Mouse (Mus musculus): ENCODE data around the gene Col20a1.

Col20a1 gene

GRCm38 (mm10) chr2:180995457-180995856, 9.1 kb downstream of the Col20a1 start:
- no peak for DNase-seq

GRCm38 (mm10) chr2:180996436-180996835, 10.1 kb downstream of the Col20a1 start:
- peak; percentile 76 for DNase-seq

DNA sequence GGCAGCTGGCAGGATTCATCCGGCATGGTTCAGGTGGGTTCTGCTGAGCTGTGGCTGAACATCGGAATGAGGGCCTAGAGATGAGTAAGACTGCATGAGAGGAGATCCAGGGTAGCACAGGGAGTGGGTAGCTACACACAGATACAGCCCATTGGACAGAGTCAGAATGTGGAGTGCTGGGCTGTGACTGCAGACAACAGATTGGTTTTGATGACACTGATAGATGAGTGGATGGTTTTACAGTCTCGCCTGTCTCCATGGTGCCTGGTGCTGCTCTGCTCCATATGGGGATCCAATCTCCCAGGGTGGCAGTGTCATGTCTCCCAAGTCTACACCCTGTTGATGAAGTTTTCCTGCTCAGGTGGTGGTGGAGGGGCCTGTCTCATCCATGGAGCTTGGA, 10.6 kb downstream of the Col20a1 start:
- DNase-seq = no peak

GRCm38 (mm10) chr2:181007054-181007453, 20.7 kb downstream of the Col20a1 start:
- no peak for DNase-seq

- DNase-seq = no peak
Measured at GRCm38 (mm10) chr2:181008339-181008738, 22.0 kb downstream of the Col20a1 start.

GRCm38 (mm10) chr2:181031406-181031934, 45.1 kb downstream of the Col20a1 start:
- no peak for DNase-seq

- peak; percentile 80 for DNase-seq
Measured at GRCm38 (mm10) chr2:181032407-181032806, 46.1 kb downstream of the Col20a1 start.

DNA sequence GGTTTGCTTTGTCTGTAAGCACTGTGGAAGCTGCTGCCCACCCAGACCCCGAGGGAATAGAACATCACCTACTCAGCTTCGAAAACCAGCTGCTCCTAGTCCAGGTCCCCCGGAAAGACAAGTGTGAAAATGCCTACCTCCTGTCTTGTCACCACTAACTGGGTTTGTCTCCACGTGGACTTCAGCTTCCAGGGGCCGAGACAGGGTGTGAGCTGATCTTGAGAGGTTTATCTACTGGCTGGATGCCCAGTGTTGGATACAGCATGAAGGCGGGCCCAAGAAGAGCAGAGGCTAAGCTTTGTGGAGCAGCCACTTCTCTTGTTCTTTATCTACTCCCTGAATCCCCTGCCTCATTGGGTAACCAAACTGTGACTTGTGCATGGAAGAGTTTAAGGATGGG, 47.0 kb downstream of the Col20a1 start:
- peak; percentile 73 for DNase-seq

GRCm38 (mm10) chr2:181035186-181035585, 48.9 kb downstream of the Col20a1 start:
- no peak for DNase-seq

GRCm38 (mm10) chr2:181036561-181036960, 50.2 kb downstream of the Col20a1 start:
- DNase-seq = no peak

DNA sequence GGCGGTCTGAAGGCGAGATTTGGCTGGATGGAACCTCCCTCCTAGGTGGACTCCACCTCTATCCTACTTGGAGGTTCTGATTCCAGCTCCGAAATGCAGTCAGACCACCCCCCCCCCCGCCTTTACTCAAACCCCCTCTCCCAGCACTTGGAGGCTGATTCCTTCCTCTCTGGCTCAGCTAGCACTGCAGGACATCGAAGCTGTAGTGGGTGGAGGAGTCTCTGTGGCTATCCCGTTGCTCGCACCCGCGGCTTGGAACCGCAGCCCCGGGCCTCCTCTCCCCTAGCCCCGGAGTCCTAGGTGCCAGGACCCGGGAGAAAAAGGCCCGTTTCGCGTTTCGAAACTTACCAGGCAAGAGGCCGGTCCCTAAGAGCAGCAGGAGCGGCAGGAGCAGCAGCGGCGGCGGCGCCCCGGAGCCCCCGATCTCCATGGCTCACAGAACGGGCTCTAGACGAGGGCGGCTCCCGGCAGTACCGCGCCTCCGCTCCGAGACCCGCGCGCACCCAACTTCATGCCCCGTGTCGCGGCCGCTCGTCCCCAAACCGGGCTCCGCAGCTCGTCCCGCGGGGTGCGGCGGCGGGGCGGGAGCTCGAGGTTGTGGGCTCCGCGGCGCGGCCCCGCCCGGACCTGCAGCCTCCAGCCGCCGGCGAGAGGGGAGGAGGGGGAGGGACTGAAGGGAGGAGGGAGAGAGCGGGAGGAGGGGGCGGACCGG, 52.5 kb downstream of the Col20a1 start:
- DNase-seq = peak; percentile 79

DNA sequence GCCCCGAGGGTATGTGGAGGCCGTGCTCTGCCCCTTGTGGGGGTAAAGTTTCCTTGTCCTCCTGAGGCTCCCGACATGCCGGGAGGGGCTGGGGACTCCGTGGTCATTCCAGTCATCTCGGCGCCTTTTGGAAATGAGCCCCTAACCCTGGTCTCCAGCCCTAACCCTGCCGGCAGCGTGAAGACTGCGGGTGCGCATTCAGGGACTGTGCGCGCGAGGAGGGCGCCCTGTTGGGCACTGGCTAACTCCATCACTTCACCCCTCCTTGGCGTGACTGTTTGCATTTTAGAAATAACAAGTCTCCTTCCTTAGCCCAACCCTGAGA, 53.0 kb downstream of the Col20a1 start:
- no peak for DNase-seq

GRCm38 (mm10) chr2:181041941-181042340, 55.6 kb downstream of the Col20a1 start:
- DNase-seq = peak; percentile 66

- peak; percentile 40 for DNase-seq
Measured at GRCm38 (mm10) chr2:181042376-181042775, 56.0 kb downstream of the Col20a1 start.

DNA sequence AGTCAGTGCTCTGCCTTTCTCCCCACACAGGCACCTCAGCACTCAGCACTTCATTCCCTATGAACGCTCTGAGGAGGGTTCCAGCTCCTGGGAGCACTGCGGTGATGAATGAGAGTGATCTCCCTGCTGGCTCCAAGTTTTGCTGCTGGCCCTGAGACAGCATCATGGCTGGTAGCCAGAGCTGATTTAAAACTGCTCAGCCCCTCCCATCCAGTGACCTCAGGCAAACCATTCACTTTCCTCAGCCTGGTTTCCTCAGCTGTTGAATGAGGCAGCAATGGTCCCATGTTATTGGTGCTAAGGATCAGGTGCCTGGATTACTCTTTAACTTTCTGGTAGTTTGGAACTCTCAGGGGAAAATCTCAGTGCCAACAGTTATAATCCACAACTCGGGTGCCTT, 57.1 kb downstream of the Col20a1 start, which contains the start of gene Chrna4:
TSS of gene Chrna4 (minus strand) at position 110 of the 400 bp plus-strand sequence.
- peak; percentile 70 for DNase-seq

GRCm38 (mm10) chr2:181044001-181044400, 57.7 kb downstream of the Col20a1 start:
- DNase-seq = peak; percentile 86

- DNase-seq = peak; percentile 38
Measured at GRCm38 (mm10) chr2:181048252-181048945, 62.1 kb downstream of the Col20a1 start.

- DNase-seq = no peak
Measured at GRCm38 (mm10) chr2:181048986-181049385, 62.7 kb downstream of the Col20a1 start.

DNA sequence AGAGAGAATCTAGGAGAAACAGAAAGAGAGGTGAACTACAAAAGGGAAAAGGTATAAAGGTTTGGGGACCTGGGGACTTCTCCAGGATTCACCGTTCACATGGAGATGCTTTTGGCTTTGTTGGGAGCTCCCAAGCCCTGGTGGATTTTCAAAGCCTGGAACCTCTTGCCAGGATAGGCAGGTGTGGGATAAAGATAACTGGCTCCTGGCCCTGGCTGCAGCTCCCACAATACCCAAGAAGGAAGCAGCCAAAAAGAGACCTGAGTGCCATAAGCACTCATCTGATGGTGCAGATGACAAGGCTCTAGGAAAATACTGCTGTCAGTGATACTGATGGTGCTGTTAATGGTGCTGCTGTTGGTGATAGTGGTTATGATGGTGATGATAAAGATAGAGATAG, 65.8 kb downstream of the Col20a1 start:
- DNase-seq = no peak

DNA sequence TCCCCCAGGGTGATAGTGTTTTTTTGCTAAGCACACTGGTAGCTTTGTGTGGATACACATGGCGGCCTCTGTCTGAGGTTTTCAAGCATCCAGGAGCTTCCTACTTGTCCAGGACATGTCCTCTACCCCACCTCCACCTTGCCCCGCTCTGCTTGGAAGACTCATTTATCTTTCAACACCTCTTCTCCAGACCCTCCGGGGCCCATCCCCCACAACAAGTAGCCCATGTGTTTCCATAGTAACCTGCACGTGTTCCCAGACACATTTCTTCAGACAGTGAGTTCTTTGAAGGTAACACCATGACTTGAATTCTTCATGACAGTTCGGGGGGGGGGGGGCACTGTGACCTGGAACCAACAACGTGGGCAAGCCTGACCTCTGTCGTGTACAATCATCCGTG, 71.0 kb downstream of the Col20a1 start:
- DNase-seq = peak; percentile 71

DNA sequence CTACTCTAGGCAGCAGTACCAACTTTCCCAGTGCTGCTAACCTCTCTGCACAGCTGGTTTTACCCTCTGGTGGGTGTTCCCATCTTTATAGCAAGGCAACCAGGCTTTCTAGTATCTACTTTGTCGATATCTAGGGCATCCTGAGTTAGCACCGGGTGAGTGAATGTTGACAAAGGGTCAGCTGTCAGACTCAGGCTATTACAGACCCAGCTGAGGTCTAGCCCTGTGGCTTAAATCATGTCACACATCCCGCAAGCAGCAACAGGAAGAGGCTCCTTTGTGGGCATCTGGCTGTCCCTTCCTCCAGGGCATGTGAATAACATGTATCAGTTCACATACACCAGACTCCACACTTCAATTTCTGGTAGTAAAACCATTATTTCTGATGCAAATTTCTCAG, 71.9 kb downstream of the Col20a1 start:
- DNase-seq = peak; percentile 87

DNA sequence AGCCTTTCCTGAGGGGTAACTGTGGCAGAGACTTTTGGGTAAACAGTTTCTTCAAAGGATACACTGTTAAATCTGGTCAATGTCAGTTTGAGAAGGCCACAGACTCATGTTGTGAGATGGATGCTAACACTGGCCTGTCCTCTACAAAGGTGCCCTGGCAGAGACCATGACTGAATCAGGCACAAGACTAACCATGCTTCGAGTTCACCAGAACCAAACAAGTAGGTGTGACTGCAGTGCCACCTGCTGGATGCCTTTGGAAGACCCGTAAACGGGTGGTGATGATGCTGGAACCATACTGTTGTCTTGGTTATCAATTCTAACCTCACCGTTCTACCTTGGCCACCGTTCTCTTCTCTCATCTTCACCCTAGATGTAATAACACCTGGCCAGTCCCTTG, 73.8 kb downstream of the Col20a1 start:
- DNase-seq = peak; percentile 85

- no peak for DNase-seq
Measured at GRCm38 (mm10) chr2:181065827-181066226, 79.5 kb downstream of the Col20a1 start.

All from retina, postnatal 1 day (tissue).